Mouse (Mus musculus): ENCODE measurements around the gene Eme2. TPM values are rescaled to one million over a fixed set of nuclear protein-coding genes. Genes with fewer than 3 reads are reported as not detected.

Eme2 gene
- total RNA-seq, 2 experiments from 2014 or later: 2.2 to 17.4 TPM

DNA sequence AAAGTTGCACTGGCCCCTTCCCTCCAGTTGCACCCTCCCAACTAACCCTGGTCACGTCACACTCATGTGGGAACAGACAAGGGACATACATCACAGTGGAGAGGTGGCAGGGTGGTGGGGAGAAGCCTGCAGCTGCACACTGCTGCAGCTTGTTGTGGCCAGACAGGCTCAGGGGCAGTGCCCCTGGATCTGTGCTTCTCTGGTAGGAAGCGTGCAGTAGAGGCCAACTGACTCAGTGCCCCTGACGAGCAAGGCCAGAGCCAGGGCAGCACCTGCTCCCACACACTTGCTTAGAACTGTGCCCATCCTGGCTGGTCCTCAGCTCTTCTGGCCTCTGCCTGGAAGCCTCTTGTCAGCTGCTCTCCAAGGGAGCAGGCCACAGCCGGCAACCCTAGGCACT is 2.7 kb upstream of the Eme2 start:
- ATAC-seq (ENCODE audit: poor library complexity, severe bottlenecking): no peak

DNA sequence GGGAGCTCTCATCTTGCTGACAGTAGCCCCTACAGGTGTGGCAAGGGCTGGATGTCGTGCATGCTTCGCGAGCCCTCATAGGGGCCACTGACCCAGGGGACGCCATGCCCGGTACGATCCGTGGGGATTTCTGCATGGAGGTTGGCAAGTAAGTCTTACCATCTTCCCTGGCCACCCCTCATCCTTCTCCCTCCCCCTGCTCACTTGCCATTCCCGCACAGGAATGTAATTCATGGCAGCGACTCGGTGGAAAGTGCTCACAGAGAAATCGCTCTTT is 2.0 kb upstream of the Eme2 start:
- no peak for ATAC-seq (ENCODE audit: poor library complexity, severe bottlenecking)

DNA sequence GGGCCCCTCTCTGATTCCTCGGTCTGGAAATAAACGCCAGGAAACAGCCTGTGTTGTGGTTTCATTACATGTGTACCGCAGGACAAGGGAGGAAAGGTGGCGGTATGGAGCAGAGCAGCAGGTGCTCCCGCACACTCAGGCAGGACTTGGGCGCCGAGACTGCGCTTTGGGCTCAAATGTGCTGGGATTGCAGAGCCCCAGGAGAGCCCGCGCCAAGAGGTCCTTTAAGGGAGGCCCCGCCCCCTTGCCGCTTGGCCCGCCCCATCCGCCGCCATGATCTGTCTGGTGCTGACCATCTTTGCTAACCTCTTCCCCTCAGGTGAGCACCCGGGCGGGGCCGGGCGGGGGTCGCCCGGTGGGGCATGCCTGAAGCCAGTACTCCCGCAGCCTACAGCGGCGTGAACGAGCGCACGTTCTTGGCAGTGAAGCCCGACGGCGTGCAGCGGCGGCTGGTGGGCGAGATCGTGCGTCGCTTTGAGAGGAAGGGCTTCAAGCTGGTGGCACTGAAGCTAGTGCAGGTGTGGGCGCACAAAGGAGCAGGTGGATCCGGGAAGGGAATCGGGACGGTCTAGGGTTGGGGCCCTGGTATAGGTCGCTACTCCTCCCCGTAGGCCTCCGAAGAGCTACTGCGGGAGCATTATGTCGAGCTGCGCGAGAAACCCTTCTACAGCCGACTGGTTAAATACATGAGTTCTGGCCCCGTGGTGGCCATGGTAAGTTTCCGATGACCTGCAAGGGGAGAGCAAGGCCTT is 1.5 kb upstream of the Eme2 start, which contains the start of gene Nme3:
TSS of gene Nme3 (plus strand) at position 260 of the 752 bp plus-strand sequence.
- peak; percentile 74 for ATAC-seq (ENCODE audit: poor library complexity, severe bottlenecking)

DNA sequence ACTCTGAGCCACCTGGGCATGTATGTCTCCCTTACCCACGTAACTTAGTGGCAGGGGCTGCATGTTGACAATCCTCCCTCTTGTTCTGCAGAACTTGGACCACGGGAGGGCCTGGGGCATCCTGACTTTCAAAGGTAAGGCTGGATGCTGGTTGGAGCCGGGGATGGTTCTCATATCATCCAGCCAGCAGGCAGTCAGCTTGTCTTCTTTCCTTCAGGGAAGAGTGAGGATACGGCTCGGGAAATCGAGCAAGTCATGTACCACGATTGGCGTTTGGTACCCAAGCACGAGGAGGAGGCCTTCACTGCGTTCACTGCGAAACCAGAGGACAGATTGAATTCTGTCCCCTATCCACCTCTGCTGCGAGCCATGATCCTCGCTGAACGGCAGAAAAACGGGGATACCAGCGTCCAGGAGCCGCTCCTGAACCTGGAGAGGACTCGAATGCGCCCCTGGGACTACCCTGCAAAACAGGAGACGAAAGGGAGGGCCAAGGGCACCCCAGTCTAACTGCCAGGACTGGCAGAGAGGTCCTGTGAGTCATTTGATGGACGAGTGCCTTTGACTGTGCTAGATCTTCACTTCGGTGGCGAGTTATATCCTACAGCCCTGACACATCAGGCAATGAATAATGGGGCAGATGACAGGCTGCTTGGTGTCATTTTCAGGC is 819 bp upstream of the Eme2 start:
- 0 out of 2 replicates have a peak, but pooled peaks have one; percentile 4 for ATAC-seq (ENCODE audit: poor library complexity, severe bottlenecking)

DNA sequence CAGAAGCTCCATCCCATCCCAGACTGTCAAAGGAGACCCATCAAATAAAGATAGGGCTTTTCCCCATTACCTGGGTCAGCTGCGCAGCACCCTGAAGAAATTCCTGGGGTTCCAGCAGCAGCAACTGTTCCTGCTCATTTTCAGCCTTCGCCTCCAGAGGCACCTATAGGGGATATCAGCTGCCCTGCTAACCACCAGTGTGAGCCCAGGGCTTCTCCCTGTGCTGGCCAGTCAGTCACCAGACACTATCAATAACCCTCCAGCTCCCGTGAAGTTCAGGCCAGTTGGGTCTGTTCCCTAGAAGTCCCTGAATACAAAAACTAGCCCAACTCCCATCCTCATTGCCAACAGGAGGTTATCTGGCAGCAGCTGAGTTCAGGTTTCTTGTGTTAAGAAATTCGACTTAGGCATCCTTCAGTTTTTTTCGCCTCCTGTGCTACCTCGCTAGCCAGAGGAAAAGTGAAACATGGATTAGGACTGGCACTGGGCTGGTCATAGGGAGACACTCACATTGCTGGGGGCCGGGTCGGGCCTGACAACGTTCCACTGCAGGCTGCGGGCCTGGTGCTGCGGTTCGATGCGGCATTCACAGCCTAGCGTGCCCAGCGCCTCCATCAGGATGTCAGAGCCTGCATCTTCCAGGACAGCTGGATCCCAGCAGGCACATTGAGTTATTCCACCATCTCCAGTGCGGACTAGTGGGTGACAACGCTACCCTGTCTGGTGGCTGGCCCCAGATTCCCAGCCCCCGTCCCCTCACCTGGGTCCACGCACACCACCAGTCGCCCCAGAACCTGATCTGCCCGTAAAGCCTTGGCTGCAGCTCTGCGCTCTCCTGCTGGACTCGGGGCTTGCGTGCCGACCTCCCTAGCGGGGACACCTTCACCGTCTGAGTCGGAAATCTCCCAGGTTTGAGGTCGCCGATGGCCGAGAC is 559 bp downstream of the Eme2 start:
- ATAC-seq (ENCODE audit: poor library complexity, severe bottlenecking): peak; percentile 2; the same call in 1 of the 2 replicates

DNA sequence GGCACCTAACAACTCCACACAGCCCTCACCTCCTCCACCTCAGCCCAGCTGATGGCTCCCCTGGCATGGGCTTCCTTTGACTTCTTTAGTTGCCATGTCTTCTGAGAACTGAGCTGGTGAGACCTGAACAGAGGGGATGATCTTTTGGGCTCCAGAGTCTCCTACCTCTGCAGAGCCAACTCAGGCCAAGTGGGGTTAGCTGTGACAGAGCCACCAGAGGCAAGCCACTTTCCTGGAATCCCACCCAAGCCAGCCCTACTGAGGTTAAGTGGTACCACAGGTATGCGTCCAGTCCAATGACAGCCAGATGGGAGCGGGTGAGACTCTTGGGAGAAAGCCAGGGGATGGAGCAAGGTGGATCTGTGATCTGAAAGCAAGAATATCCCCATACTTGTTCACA is 1.6 kb downstream of the Eme2 start:
- no peak for ATAC-seq (ENCODE audit: poor library complexity, severe bottlenecking)

DNA sequence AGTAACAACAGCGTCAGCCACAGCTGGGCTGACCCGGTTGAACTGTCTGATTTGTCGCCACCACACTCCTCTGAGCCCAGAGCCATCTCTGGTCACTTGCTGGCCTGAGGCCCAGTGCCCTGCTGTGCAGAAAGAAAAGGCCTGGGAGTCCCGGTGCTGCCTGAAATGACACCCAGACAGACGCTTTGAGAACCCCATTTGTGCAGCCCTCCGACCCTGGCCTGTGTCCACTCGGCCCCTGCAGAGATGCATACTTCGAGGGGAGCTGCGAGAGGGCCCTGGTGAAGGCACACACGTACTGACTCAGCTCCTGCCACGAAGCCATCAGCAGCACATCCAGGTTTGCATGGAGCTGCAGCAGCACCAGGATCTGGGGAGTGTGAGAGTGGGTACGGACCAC is 2.1 kb downstream of the Eme2 start:
- ATAC-seq (ENCODE audit: poor library complexity, severe bottlenecking): no peak

DNA sequence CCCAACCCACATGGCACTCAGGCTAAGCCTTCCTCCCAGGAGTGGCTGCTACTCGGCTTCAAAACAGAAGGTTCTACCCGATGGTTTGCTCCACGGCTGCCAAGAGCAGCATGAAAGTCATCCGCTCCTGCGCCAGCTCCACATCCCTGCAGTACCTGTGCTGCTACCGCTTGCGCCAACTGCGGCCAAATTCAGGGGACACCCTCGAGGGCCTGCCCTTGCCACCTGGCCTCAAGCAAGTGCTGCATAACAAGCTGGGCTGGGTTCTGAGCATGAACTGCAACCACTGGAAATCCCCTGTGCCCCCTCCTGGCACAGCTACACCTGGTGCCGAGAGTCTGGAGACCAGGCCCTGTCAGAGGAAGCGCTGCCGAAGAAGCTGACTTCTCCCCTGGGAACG is 3.6 kb downstream of the Eme2 start:
- ATAC-seq (ENCODE audit: poor library complexity, severe bottlenecking): no peak

DNA sequence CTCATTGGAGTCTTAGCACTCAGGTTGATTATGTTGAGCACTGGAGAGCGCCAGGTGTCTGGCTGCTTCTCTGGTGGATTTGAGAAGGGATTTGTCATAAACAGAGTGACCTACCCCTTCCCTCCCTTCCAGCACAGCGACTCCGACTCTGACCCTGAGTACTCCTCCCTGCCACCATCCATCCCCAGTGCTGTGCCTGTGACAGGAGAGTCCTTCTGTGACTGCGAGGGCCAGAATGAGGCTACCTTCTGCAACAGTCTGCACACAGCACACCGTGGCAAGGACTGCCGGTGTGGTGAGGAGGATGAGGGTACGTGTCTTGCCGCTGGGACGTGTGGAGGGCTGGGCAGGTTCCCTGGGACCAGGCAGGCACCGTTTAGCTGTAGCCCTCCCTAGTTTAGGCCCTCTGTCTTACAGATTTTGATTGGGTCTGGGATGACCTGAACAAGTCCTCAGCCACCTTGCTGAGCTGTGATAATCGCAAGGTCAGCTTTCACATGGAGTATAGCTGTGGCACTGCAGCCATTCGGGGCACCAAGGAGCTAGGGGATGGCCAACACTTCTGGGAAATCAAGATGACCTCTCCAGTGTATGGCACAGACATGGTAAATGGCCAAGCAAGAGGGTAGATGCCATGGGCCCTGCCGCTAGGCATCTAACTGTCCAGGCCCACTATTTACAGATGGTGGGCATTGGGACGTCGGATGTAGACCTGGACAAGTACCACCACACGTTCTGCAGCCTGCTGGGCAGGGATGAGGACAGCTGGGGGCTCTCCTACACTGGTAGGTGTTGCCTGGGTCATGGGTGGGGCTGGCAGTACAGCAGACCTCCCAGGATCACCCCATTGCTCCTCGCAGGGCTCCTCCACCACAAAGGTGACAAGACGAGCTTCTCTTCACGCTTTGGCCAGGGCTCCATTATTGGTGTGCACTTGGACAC is 4.5 kb downstream of the Eme2 start:
- ATAC-seq (ENCODE audit: poor library complexity, severe bottlenecking): no peak

DNA sequence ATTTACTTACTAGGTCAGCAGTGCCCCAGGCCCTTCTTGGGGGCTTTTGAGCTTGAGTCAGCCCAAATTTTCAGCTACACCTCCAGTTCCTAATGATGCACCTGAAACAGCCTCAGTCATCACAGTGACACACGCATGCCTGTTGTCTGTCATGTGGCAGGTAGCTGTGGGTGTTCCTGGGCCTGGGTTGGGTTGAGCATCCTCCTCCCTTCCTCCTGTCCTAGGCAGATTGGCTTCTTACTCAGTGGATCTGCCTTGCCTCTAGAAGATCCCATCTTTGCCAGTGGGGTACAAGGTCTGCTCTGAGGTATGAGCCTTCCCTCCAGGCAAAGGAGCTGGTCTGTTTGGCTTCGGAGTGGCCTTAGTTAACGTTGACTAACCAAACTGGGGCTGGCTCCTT is 6.0 kb downstream of the Eme2 start:
- ATAC-seq (ENCODE audit: poor library complexity, severe bottlenecking): no peak

DNA sequence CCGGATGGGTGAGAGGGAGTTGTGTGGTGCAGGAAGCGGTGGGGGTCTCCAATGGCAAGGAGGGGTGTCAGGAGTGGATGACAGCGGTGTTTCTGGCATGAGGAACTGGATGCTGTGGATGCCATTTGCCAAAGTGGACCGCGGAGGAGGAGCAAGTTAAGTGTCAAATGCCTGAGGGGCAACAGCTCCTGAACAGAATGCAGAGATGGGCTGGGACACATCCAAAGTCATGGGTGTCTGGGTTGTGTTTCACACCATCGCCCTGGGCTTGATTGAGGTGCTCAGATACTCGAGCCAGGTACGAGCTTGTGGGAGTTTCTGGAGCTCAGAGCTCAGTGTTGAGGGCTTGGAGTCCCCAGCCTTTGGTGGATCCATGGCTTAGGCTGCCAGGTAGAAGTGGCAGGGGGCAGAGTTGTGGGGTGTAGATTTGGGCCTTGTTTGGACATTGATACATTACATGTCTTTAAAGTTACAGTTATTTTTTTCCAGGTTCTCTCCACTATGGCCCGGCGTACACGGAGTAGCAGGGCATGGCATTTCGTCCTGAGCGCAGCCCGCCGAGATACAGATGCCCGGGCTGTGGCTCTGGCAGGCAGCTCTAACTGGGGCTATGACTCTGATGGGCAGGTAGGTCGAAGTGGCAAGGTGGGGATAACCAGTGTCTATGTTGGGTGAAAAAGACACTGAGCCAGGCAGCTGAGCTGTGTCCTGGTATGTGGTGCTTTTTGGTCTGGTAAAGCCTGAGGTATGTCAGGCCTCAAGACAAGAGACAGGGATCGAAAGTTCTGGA is 7.4 kb downstream of the Eme2 start:
- ATAC-seq (ENCODE audit: poor library complexity, severe bottlenecking): no peak

DNA sequence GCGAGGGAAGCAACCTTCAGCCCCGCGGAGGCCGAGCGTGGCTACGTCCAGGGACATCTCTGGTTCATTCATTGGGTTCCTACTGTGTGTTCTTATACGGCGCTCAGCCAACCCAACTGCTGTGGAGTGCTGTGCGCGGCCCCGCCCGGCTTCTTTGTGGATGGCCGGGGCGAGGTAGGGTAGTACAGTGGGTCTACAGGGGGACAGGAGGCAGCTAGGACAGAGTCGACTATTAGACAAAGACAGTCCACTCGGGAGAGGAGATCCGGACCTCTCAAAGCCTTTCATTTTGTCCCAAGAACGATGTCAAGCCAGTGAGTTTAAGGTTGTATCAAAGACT is 8.0 kb downstream of the Eme2 start:
- ATAC-seq (ENCODE audit: poor library complexity, severe bottlenecking): no peak

DNA sequence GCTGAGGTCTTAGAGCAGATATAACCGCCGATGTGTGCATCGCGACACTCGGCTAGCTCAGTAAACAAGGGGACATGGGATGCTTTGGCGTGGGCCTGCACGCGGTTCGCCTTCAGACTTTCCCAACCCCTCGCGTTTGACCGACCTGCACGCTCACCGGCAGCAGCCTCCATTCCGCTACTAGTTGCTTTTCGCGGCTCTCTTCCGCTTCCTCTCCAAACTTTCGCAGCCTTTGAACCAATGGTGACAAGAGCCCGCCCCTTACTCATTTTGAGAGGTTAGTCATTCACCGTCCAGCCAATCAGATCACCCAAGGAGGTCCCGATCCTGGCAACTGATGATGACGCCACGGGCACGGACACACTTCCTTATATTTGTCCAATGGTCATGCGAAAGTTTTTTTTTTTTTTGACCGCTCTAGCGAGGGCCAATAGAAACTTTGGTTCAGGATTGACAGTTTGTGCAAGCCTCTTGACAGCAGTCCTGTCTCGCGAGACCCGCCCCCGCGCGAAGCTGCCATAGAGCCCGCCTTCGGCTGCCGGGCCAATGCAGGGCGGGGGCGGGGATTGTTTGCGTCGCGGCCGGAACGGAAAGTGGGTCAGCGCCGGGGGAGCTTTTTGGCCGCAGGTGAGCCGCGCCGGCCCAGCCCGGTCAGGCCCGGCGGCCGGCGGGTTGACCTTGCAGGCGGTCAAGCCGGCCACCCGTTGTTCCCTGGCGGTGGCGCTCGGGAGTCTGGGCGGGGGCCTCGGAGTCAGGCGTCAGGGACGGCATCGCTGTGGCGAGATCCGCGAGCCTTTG is 8.6 kb downstream of the Eme2 start, which contains the start of the genes Nubp2 and Spsb3:
TSS of gene Nubp2 (minus strand) at position 216 of the 798 bp plus-strand sequence.
TSS of gene Spsb3 (plus strand) at position 510 of the 798 bp plus-strand sequence.
- ATAC-seq (ENCODE audit: poor library complexity, severe bottlenecking): peak; percentile 94

DNA sequence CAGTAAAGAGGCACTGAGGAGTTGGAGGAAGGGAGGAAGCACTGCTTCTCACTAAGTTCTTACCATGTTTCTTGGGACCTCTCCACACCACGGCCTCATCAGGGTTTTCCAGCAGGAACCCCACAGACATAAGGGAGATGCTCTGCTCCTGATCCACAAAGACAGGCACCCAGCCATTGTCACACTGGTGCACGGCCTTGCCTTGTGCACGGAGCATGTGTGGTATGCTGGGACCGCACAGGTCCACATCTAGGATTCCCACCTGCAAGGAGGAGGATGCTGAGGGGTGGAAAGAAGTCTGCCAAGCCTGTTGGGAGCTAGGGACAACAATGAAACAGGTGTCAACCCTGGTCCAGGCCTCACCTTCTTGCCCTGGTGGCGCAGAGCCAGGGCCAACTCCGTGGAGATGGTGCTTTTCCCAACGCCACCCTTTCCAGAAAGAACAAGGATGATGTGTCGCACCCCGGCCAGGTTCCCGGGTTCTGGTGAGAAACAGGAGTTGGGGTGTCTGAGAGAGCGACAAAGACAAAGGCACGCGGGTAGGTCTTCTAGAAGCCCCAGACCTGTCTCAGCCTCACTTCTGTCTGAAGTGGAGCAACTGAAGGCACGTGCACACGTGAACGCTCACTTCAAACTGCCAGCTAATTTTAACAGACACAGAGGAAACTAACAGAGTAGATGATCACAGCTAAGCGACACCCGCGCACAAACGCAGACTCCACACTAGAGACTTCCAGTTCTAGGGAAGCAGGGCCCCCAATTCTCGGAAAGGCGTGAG is 9.3 kb downstream of the Eme2 start:
- peak; percentile 1; the same call in 1 of the 2 replicates for ATAC-seq (ENCODE audit: poor library complexity, severe bottlenecking)

DNA sequence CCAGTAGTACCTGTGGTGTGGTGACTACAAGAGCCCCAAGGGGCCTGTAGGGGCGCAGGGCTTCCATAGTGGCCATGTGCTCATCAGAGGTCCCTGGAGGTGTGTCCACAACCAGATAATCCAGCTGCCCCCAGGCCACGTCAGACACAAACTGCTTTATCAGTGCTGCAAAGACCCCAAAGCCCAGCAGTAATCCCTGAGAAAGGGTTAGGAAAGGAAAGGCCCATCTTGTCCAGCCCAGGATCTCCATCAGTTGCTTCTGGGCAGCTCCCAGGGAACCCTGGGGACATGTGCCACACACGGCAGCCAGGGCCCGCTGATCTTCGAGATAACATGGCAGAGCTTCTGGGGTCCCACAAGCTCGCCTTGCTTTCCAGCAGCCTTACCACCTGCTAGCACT is 10.5 kb downstream of the Eme2 start:
- no peak for ATAC-seq (ENCODE audit: poor library complexity, severe bottlenecking)

DNA sequence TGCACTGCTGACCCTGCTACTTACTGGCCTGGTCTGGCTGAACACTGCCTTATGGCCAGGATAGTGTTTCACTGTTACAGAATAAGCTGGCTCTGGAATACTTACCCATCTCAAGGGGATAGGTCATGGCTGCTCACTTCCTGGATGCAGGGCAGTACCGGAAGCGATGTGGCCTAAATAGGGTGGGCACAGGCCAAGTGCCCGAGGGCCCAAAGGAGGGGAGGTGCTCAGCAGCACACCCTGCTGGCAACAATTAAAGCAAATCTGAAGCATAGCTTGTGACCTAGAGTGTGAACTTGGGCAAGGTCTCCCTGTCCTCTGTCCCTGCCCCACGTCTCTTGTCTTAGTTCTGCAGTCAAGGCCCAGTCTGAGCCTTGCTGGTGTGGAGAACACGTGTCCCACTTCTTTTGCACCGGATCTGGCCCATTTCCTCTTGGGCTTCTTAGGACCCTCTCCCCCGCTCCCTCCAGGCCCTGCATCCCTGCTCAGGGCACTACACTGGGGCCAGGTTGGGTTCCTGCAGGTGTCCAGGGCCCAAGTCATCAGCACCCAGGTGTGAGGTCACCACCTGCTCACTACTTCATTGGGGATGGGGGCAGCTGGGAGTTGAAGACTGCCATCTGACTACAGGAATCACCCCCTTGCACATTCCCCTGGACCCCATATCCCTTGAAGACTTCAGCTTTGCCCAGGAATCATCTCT is 13.0 kb downstream of the Eme2 start:
- ATAC-seq (ENCODE audit: poor library complexity, severe bottlenecking): no peak

DNA sequence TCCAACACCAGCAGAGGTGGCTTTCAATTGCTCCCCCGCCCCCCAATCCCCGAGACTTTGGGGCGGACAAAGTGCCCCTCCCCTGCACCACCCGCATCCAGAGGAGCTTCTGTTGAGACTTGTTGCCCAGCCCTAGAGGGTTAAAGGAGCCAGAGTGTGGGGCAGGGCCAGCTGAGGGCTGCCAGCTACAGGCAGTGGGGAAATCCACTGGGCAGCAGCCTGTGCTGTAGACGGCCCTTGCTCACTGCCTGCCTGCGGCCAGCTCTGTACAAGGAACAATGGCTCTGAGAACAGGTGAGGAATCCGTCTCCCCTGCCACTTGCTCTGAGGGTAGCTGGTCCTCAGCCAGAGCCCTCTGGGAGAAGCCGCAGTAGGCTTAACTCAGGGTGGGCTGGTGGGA is 16.4 kb downstream of the Eme2 start:
- ATAC-seq (ENCODE audit: poor library complexity, severe bottlenecking): no peak

DNA sequence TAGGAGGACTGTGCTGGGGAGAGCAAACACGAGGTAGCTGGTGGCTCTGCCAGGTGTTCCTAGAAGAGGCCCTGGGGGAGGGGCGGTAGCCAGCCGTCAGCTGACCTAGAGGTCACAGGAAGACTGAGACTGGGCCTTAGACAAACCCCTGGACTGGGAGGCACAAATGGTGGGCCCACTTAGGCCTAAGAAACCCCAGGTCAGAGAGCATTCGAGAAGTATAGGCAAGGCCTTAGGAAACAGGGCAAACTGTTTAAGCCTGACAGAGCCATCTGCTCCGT is 16.8 kb downstream of the Eme2 start:
- no peak for ATAC-seq (ENCODE audit: poor library complexity, severe bottlenecking)

Data from megakaryocyte, adult 5-6 weeks (primary cell).